Mouse (Mus musculus): ENCODE results near the gene Hdac5. TPM values are rescaled to one million over a fixed set of nuclear protein-coding genes. Genes with fewer than 3 reads are reported as not detected.
A peak's percentile ranks its signal among the peaks of the same experiment; 100 is the strongest.

Hdac5 gene
- polyA plus RNA-seq, 1 experiment from 2014 or later, result 59.8 TPM

DNA sequence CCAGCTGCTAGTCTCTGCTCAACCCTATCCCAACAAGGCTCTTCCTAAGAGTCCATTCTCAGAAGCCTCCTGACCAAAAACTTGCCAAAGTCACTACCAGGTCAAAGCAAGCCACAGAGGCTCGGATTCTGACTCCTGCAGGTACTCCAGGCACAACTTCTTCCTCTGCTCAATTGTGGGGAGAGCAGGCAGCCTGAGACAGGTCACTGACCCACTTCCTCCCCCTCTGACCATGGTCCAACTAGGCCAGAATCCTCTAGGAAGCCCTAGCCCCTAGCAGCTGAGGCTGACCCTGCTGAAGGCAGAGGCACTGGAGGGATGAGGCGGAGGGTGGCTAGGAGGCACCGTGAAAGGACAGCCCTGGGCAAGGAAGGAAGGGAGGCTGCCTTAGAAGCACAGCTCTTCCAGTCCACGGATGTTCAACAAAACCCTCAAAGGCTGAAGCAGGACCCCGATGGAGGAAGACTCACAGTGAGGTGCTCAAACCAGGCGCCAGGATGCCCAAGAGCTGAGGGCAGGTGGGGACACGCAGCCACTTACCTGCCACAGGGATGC, 12.0 kb downstream of the Hdac5 start:
- no peaks in the 10 kb centered on the region for H3K9me3 ChIP-seq (ENCODE audit: low read length)
- H3K4me2 ChIP-seq (replicated peaks; ENCODE audit: low read depth, low read length), result peak overlapping the region; percentile 69
- no peaks in the 10 kb centered on the region for H3K36me3 ChIP-seq (ENCODE audit: insufficient read depth, low read length)
- peak overlapping the region; percentile 56 for H3K9ac ChIP-seq (replicated peaks; ENCODE audit: low read length)
- H3K27me3 ChIP-seq (ENCODE audit: insufficient read depth, low read length), result no peaks in the 10 kb centered on the region
- peak overlapping the region; percentile 44 for H3K4me3 ChIP-seq (ENCODE audit: low read length)
- WGBS, result 67% methylated on average over 7 of the region's 7 CpGs
- H3K27ac ChIP-seq (ENCODE audit: low read length), result peak overlapping the region; percentile 90
- no peak for ATAC-seq (ENCODE audit: low FRiP score, low TSS enrichment)
- peaks cover 82% of the 10 kb centered on the region for H3K4me1 ChIP-seq (ENCODE audit: insufficient read depth, low read length)

DNA sequence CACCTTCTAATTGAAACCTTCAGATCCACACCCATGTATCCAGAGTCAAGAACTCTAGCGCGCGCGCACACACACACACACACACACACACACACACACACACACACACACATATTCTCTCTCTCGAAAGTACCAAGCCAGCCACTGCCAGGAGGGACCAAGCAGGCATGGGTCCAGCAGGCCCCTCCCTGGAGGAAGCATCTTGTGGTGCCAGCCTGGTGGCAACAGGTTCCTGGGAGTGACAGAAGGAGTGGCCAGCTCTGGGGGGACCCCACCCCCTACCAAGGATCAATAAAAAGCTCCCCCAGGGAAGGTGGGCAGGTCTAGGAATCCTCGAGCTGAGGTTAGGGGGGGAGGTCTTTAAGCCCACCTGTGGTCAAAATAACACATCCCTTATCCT, 12.6 kb downstream of the Hdac5 start:
- no peaks in the 10 kb centered on the region for H3K36me3 ChIP-seq (ENCODE audit: insufficient read depth, low read length)
- peak overlapping the region; percentile 56; the same call in 1 of the 2 replicates for H3K9ac ChIP-seq (replicated peaks; ENCODE audit: low read length)
- peaks cover 76% of the 10 kb centered on the region for H3K4me1 ChIP-seq (ENCODE audit: insufficient read depth, low read length)
- no peak overlapping the region for H3K27ac ChIP-seq (ENCODE audit: low read length)
- H3K4me3 ChIP-seq (ENCODE audit: low read length), result peak overlapping the region; percentile 44
- no peaks in the 10 kb centered on the region for H3K9me3 ChIP-seq (ENCODE audit: low read length)
- WGBS, result 69% methylated on average over 6 of the region's 6 CpGs
- no peak for ATAC-seq (ENCODE audit: low FRiP score, low TSS enrichment)
- no peaks in the 10 kb centered on the region for H3K27me3 ChIP-seq (ENCODE audit: insufficient read depth, low read length)
- H3K4me2 ChIP-seq (replicated peaks; ENCODE audit: low read depth, low read length), result peak overlapping the region; percentile 69

DNA sequence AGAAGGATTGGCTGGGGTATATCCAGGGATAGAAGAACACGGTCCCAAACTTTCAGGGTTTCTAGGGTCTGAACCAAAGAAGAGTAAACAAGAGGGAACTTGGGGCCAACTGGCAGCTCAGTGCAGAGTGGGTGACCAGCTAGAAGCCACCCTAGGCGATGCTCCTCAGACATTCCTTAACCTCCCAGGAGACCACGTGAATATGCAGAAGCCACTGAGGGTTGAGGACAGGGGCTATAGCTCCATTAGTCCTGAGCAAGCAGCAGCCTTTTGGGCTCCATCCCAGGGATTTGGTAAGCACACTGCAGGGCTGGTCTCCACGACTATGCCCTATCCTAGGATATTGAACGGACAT, 13.1 kb downstream of the Hdac5 start:
- Histone ChIP-seq H3K27me3 (ENCODE audit: insufficient read depth, low read length) (no peaks in the 10 kb centered on the region), H3K4me2 (replicated peaks; ENCODE audit: low read depth, low read length) (peak overlapping the region; percentile 69), H3K4me1 (ENCODE audit: insufficient read depth, low read length) (peaks cover 76% of the 10 kb centered on the region), H3K27ac (ENCODE audit: low read length) (peak overlapping the region; percentile 28; the same call in 1 of the 2 replicates), H3K36me3 (ENCODE audit: insufficient read depth, low read length) (no peaks in the 10 kb centered on the region), H3K4me3 (ENCODE audit: low read length) (0 out of 2 replicates have a peak overlapping the region, but pooled peaks have one; percentile 12), H3K9ac (replicated peaks; ENCODE audit: low read length) (no peak overlapping the region), H3K9me3 (ENCODE audit: low read length) (no peaks in the 10 kb centered on the region)
- 56% methylated on average over 5 of the region's 5 CpGs for WGBS
- no peak for ATAC-seq (ENCODE audit: low FRiP score, low TSS enrichment)

DNA sequence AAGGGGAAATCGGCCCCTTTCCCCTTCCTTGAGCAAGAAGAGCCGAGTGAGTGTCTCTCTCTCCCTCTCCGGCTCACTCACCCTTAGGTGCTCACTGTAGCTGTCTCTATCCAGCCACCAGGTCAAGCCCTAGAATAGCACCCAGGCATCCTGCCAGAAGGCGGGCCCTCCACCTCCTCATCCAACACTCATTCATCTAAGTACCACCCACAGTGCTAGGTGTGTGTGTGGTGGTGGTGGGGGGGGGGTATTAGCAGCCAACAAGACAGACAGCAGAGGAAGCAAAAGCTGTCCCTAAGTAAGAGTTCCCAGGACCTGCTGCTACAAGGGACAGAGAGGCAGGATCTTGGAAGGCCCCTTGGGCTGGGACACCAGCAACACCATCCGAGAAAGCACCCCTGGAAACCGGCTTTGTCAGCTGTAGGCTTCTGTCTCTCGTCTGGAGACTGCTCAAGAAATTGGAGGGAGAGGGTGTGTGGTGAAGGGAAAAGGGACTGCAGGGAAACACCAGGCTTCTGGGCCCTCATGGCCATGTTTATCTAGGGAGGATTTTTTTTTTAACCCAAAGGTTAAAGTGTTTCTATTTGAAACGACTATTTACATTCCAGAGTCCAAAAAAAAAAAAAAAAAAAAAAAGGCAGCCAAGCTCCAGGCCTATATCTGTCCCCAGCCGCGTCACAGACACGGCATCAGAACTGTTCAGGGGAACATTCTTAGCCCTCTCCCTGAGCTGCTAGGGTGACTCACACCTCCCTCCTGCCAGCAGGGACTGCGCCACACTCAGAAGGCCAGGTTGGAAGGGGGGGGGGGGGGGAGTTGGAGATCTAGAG, 13.7 kb downstream of the Hdac5 start:
- no peak overlapping the region for H3K9ac ChIP-seq (replicated peaks; ENCODE audit: low read length)
- H3K9me3 ChIP-seq (ENCODE audit: low read length), result no peaks in the 10 kb centered on the region
- H3K4me3 ChIP-seq (ENCODE audit: low read length), result 0 out of 2 replicates have a peak overlapping the region, but pooled peaks have one; percentile 12
- 35% methylated on average over 12 of the region's 12 CpGs for WGBS
- peak overlapping the region; percentile 35; the same call in 1 of the 2 replicates for H3K27ac ChIP-seq (ENCODE audit: low read length)
- no peak for ATAC-seq (ENCODE audit: low FRiP score, low TSS enrichment)
- peaks cover 79% of the 10 kb centered on the region for H3K4me1 ChIP-seq (ENCODE audit: insufficient read depth, low read length)
- peak overlapping the region; percentile 69; the same call in 1 of the 2 replicates for H3K4me2 ChIP-seq (replicated peaks; ENCODE audit: low read depth, low read length)
- H3K27me3 ChIP-seq (ENCODE audit: insufficient read depth, low read length), result no peaks in the 10 kb centered on the region
- no peaks in the 10 kb centered on the region for H3K36me3 ChIP-seq (ENCODE audit: insufficient read depth, low read length)

DNA sequence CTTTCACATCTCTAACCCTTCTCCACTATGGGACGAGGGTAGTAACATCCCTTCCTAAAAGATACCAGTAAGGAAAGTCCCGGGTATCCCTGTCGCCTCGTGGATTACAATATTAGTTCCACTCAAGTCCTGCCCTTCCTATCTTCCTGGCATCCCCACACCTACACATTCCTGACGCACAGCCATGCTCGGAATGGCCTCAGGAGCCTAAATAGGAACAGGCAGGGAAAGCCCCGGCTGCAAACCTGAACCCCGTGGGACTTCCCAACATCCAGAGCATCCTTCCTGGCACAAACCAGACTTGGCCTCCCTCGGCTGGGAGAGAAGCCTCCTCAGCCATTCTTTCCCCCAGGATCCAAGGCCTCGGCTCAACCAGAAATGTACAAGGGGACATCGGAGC, 14.5 kb downstream of the Hdac5 start:
- Histone ChIP-seq H3K4me1 (ENCODE audit: insufficient read depth, low read length) (peaks cover 79% of the 10 kb centered on the region), H3K4me2 (replicated peaks; ENCODE audit: low read depth, low read length) (no peak overlapping the region), H3K27ac (ENCODE audit: low read length) (no peak overlapping the region), H3K27me3 (ENCODE audit: insufficient read depth, low read length) (no peaks in the 10 kb centered on the region), H3K4me3 (ENCODE audit: low read length) (no peak overlapping the region), H3K36me3 (ENCODE audit: insufficient read depth, low read length) (no peaks in the 10 kb centered on the region), H3K9me3 (ENCODE audit: low read length) (no peaks in the 10 kb centered on the region), H3K9ac (replicated peaks; ENCODE audit: low read length) (no peak overlapping the region)
- 54% methylated on average over 11 of the region's 11 CpGs for WGBS
- ATAC-seq (ENCODE audit: low FRiP score, low TSS enrichment), result no peak

DNA sequence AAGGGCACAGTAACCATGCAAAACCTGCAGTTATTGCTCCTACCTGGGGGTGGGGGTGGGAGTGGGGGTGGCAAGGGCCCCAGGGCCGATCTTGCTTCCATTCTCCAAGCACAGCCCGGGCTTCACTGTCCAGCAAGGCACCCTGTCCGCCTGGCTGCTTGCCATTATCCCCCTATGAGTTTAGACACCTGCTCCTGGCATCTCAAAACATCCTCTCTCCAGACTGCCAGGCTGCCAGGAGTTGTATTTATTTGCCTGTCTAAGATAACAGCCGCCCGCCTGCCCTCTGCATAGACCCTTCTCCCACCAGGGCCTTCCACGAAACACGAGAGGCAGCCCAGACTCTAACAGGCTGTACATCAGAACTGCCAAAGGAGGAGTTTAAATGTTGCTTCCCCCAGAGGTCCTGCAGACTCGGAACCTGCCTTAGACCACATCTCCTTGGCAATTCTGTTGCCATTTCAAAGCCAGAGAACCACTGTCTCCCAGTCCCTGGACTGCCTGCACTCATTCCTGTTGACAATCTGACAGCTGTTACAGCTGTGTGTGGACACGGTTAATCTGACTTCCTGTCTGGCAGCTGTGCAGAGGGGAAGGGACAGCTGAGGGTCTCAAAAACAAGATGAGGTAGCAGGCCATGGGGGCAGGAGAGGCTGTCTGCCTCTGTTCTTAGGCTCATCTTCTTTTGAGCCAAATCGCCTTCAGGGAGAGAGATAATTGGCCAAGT, 15.4 kb downstream of the Hdac5 start:
- no peak overlapping the region for H3K4me2 ChIP-seq (replicated peaks; ENCODE audit: low read depth, low read length)
- 29% methylated on average over 10 of the region's 10 CpGs for WGBS
- no peak for ATAC-seq (ENCODE audit: low FRiP score, low TSS enrichment)
- no peaks in the 10 kb centered on the region for H3K27me3 ChIP-seq (ENCODE audit: insufficient read depth, low read length)
- peak overlapping the region; percentile 52 for H3K27ac ChIP-seq (ENCODE audit: low read length)
- no peaks in the 10 kb centered on the region for H3K36me3 ChIP-seq (ENCODE audit: insufficient read depth, low read length)
- H3K4me3 ChIP-seq (ENCODE audit: low read length), result no peak overlapping the region
- H3K9ac ChIP-seq (replicated peaks; ENCODE audit: low read length), result no peak overlapping the region
- peaks cover 78% of the 10 kb centered on the region for H3K4me1 ChIP-seq (ENCODE audit: insufficient read depth, low read length)
- no peaks in the 10 kb centered on the region for H3K9me3 ChIP-seq (ENCODE audit: low read length)

DNA sequence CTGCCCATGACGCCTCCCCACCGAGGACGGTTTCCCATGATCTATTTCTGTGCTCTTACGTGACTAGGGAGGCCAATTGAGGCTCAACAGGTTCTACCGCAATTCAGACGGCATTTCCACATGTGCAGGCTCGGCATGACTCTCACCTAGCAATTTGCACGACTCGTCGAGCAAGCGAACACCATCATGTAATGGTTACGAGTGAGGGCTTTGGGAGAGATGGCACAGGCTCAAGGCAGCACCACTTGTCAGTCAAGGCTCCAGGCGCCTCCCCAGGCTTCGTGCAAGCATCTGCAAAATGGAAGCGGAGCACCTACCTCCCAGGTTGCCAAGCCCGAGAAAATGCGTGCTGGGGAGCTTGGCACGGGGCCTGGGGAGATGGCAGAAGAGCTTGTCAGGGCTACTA, 18.0 kb downstream of the Hdac5 start:
- Histone ChIP-seq H3K36me3 (ENCODE audit: insufficient read depth, low read length) (no peaks in the 10 kb centered on the region), H3K27me3 (ENCODE audit: insufficient read depth, low read length) (no peaks in the 10 kb centered on the region), H3K9me3 (ENCODE audit: low read length) (no peaks in the 10 kb centered on the region), H3K4me3 (ENCODE audit: low read length) (no peak overlapping the region), H3K27ac (ENCODE audit: low read length) (no peak overlapping the region), H3K4me2 (replicated peaks; ENCODE audit: low read depth, low read length) (no peak overlapping the region), H3K9ac (replicated peaks; ENCODE audit: low read length) (no peak overlapping the region), H3K4me1 (ENCODE audit: insufficient read depth, low read length) (peaks cover 75% of the 10 kb centered on the region)
- 50% methylated on average over 18 of the region's 18 CpGs for WGBS
- no peak for ATAC-seq (ENCODE audit: low FRiP score, low TSS enrichment)

DNA sequence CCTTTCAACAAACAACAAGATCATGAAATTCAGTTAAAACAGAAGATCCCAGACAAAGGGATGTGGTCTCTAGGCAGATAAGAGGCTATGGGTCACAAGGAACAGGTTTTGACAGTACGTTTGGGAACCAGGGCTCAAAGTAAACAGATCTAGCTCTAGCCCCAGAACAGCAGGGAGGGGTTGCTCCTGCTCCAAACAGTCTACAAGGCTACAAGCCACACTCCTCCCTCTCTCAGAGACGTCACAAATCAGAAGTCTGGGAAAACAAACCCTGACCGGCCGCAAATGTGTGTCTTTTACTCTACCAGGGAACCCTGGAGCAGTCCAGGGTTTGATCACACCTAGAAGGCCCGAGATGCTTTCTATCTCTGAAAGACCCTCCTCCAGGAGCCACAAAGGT, 19.0 kb downstream of the Hdac5 start:
- Histone ChIP-seq H3K4me3 (ENCODE audit: low read length) (no peak overlapping the region), H3K27me3 (ENCODE audit: insufficient read depth, low read length) (no peaks in the 10 kb centered on the region), H3K4me2 (replicated peaks; ENCODE audit: low read depth, low read length) (no peak overlapping the region), H3K4me1 (ENCODE audit: insufficient read depth, low read length) (peaks cover 66% of the 10 kb centered on the region), H3K9me3 (ENCODE audit: low read length) (no peaks in the 10 kb centered on the region), H3K27ac (ENCODE audit: low read length) (no peak overlapping the region), H3K9ac (replicated peaks; ENCODE audit: low read length) (no peak overlapping the region), H3K36me3 (ENCODE audit: insufficient read depth, low read length) (peaks cover 8% of the 10 kb centered on the region; the same call in 1 of the 2 replicates)
- WGBS, result 31% methylated on average over 5 of the region's 5 CpGs
- ATAC-seq (ENCODE audit: low FRiP score, low TSS enrichment), result no peak

DNA sequence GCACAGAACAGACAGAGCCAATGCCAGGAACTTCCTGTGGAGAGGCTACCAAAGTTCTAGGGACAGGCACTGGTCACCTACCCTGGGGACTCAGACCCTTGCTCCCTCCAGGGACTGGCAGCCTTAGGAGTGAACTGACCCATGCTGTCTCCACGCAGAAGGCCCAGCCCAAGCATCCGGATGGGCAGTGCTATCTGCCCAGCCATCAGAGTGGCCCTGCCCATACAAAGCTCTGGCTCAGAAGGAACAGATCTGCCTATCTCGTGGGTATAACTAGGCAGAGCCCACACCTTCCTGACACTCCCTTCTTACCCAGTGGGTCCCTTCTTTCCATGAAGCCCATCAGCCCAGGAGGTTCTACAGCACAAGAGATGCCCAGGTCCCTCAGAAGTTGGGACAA, 19.8 kb downstream of the Hdac5 start:
- peaks cover 9% of the 10 kb centered on the region; the same call in 1 of the 2 replicates for H3K36me3 ChIP-seq (ENCODE audit: insufficient read depth, low read length)
- no peak overlapping the region for H3K27ac ChIP-seq (ENCODE audit: low read length)
- ATAC-seq (ENCODE audit: low FRiP score, low TSS enrichment), result no peak
- no peak overlapping the region for H3K9ac ChIP-seq (replicated peaks; ENCODE audit: low read length)
- H3K9me3 ChIP-seq (ENCODE audit: low read length), result no peaks in the 10 kb centered on the region
- peaks cover 58% of the 10 kb centered on the region for H3K4me1 ChIP-seq (ENCODE audit: insufficient read depth, low read length)
- no peak overlapping the region for H3K4me2 ChIP-seq (replicated peaks; ENCODE audit: low read depth, low read length)
- WGBS, result 65% methylated on average over 3 of the region's 3 CpGs
- H3K4me3 ChIP-seq (ENCODE audit: low read length), result no peak overlapping the region
- no peaks in the 10 kb centered on the region for H3K27me3 ChIP-seq (ENCODE audit: insufficient read depth, low read length)

Measured in kidney, embryonic 16.5 days (tissue).